Mouse (Mus musculus): ENCODE measurements at regions not wholly inside any gene's neighbourhood (a gene's known extent, or its start where the extent isn't known, plus 50 kb on each side); places are given as distances from the start of the nearest gene placed in this dataset.

DNA sequence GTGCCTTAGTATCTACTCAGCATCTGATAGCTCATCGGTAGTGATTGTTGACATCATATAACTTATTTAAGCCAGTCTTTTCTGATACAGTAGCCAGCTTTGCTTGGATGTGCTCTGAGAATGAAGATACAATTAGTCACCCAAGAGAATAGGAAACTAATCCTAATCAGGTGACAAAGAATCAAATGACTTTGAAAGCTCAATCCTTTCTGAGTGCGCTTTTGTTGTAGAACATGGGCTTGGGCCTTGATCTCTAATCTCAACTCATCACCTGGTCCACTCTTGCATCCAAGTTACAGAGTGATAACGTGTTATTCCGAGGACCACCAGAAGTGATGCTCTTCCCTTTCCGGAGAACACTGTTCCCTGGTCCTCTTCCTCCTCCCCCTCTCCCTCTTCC is 86.9 kb upstream of the Cpm start:
- intact Hi-C loops (cut with DNase I) = no loop called here

DNA sequence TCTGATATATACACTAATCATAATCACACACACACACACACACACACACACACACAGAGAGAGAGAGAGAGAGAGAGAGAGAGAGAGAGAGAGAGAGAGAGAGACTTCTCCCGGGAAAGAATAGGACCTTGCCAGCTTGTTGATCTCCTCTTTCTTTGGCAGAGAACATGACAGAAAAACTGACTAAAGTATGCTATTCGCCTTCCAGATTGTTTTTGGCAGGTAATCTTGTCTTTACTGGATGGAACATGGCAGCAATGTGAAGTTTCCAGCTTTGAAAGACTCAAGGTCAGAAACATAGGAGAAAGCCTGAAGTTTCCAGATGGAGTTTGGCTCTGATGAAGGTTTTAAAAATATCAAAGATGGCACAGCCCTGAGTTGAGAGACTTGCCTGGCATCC is 87.8 kb upstream of the Cpm start:
- intact Hi-C loops (cut with DNase I) = no loop called here

DNA sequence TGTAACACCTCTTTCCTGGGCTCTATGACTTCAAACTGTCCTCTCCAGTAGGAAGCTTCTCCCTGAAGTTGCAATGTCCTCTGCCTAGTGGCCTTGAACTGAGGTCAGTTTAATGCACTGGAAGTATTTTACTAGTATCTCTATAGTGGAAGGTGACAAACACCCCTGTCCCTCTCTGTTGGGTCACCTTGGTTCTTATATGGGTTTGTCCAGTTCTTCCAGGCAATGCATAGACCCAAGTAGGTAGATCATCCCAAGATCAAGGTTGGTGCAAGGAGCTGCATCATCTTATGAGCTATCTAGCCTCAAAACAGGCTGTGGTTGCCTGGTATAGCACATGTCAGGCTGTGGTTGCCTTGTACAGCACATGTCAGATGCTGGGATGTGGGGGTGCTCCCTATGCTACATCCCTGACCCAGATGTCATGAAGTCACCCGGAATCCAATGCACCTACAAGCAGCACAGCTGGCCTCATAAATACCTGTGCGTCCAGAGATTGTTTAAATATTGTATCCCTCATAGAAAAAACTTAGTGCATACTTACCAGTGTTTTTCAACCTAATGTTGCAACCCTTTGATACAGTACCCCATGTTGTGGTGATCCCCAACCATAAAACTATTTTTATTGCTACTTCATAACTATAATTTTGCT is 88.4 kb upstream of the Cpm start:
- intact Hi-C loops (cut with DNase I) = no loop called here

DNA sequence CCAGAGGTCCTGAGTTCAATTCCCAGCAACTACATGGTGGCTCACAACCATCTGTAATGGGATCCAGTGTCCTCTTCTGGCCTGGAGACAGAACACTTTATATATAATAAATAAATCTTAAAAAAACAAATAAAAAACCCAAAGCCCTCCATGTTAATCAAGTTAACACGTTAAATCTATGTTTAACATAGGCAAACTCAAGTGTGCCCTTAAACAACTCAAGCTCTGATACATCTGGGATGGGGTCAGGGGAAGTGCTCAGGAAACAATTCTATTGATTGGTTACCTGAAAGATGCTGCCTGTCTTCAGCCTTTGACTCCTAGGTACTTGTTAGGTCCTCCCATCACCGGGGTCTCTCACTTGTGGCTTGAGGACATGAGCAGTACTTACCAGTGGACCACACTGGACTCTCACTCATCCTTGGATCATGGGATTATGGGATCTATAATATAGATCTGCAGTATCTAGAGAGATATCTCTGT is 89.1 kb upstream of the Cpm start:
- intact Hi-C loops (cut with DNase I) = no loop called here

DNA sequence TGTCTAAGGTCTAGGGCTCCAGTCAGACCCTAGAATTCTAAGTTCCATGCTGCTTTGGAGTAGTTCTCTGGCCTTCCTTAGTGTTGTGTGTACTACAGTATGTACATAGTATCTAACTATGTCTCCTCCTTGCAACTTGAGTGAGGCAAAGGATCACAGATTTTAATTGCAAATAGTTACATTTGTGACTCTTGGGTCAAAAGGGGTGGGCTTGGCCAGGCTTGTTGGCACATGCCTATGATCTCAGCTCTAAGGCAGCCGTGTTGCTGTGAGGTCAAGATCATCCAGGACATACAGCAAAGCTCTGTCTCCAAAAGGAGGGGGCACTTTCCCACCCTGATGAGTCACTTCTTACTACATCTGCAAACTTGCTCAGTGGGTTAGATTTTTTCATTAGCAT is 89.8 kb upstream of the Cpm start:
- intact Hi-C loops (cut with DNase I) = no loop called here

DNA sequence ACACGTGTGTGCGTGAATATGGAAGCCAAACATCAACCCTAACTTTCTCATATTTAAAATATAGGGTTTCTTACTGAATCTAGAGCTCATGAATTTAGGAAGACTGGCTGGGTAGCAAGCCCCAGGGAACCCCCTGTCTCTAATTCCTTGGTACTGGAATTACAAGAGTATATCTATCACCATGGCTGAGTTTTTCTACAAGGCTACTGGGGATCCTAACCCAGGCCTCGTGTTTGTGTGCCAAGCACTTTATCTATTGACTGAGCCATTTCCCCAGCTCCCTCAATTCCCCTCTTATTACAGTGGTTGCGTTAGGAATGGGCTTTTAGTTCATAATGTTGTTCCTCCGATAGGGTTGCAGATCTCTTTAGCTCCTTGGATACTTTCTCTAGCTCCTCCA is 90.6 kb upstream of the Cpm start:
- intact Hi-C loops (cut with DNase I) = no loop called here

- intact Hi-C loops (cut with DNase I) = no loop called here
Measured at GRCm38 (mm10) chr10:117536769-117537599, 92.3 kb upstream of the Cpm start.

GRCm38 (mm10) chr10:117535843-117536242 is 93.5 kb upstream of the Cpm start:
- intact Hi-C loops (cut with DNase I) = no loop called here

GRCm38 (mm10) chr10:117534992-117535719 is 94.1 kb upstream of the Cpm start:
- intact Hi-C loops (cut with DNase I) = no loop called here

- intact Hi-C loops (cut with DNase I) = no loop called here
Measured at GRCm38 (mm10) chr10:117534478-117534877, 94.8 kb upstream of the Cpm start.

GRCm38 (mm10) chr10:117533541-117534386 is 95.5 kb upstream of the Cpm start:
- intact Hi-C loops (cut with DNase I) = no loop called here

DNA sequence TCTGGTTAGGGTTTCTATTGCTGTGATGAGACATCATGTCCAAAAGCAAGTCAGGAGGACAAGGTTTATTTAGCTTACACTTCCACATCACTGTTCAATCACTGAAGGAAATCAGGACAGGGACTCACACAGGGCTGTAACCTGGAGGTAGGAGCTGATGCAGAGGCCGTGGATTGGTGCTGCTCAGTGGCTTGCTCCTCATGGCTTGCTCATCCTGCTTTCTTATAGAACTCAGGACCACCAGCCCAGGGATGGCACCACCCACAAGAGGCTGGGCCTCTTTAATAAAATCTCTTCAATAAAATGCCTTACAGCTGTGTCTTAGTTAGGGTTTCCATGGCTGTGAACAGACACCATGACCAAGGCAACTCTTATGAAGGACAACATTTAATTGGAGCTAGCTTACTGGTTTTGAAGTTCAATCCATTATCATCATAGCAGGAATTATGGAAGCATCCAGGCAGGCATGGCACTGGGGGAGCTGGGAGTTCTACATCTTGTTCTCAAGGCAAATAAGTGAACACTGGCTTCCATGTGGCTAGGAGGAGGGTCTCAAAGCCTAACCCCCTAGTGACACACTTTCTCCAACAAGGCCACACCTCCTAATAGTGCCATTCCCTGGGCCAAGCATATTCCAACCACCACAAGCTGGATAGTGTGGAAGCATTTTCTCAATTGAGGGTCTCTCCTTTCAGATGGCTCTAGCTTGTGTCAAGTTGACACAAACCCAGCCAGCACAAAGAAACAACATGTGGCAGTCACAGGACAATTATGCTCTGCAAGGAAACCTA is 96.4 kb upstream of the Cpm start:
- intact Hi-C loops (cut with DNase I) = no loop called here

GRCm38 (mm10) chr10:117531798-117532747 is 97.2 kb upstream of the Cpm start:
- intact Hi-C loops (cut with DNase I) = no loop called here

- intact Hi-C loops (cut with DNase I) = no loop called here
Measured at GRCm38 (mm10) chr10:117530859-117531602, 98.3 kb upstream of the Cpm start.

DNA sequence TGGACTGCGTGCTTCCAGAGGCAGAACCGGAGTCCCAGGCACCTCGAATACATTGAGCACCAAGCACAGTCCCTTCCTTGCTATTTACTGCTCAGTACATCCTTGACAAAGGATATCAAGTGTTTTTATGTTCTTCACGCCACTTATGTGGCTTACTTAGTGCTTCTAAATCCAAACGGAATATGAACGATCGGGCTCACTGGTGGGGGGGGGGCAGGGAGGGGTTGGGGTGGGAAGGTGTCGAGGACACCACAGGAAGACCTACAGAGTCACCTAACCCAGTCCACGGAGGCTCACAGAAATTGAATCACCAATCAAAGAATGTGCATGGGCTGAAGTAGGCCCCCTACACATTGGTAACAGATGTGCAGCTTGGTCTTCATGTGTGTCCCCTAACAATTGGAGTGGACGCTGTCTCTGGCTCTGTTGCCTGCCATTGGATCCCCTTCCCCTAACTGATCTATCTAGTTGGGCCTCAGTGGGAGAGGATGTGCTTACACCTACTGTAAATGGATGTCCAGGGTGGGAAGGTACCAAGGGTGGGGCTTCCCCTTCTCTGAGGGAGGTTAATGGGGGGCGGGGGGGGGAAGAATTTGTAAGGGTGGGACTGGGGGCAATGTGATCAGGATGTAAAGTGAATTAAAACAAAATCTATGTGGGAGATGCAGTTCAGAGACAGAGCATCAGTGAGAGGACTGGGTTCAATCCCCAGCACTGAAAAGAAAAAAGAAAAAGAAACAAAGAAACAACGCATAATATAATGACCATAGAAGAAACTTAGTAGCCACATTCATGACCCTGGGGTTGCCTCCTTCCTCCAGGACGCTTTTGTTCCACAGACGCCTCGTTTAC is 99.1 kb upstream of the Cpm start:
- intact Hi-C loops (cut with DNase I) = no loop called here

- intact Hi-C loops (cut with DNase I) = no loop called here
Measured at GRCm38 (mm10) chr10:117529269-117530006, 99.9 kb upstream of the Cpm start.
